Mouse (Mus musculus) embryonic fibroblast, embryonic 13.5 days (primary cell): Measurements from ENCODE around the gene Prep. TPM values are rescaled to one million over a fixed set of nuclear protein-coding genes. Genes with fewer than 3 reads are reported as not detected.

Experiments
- H3K27ac ChIP-seq: 2 replicates; pipeline ENCODE4 v1.5.1; 2012; ENCODE audit warnings: low read length, control low read depth, inconsistent platforms; ENCODE audit not compliant: insufficient read depth
- H3K4me1 ChIP-seq: 2 replicates; pipeline ENCODE4 v1.6.1; 2011; ENCODE audit warnings: low read length; ENCODE audit not compliant: control insufficient read depth, insufficient read depth
- H3K4me3 ChIP-seq: 2 replicates; pipeline ENCODE4 v1.5.1; 2011; ENCODE audit warnings: mild to moderate bottlenecking, control low read depth, low read length; ENCODE audit not compliant: insufficient read depth
- CTCF ChIP-seq: IDR thresholded peaks from 2 replicates; pipeline ENCODE4 v1.5.1; 2011; ENCODE audit warnings: mild to moderate bottlenecking, control low read depth, low read length, moderate library complexity, borderline replicate concordance; ENCODE audit not compliant: insufficient read depth
- POLR2A ChIP-seq: IDR thresholded peaks from 2 replicates; pipeline ENCODE4 v1.6.1; 2011; ENCODE audit warnings: low read depth, mild to moderate bottlenecking, control low read depth, low read length, moderate library complexity
- polyA plus RNA-seq: library from polyadenylated mRNA; stranded (reverse); fragments of >200 nt; gene quantifications from 2 replicates; pipeline ENCODE4 v1.2.4, GENCODE M21; 2011; ENCODE audit warnings: low read depth; ENCODE audit not compliant: missing spikeins, insufficient read length

The Prep gene
- polyA plus RNA-seq, 1 experiment: 25.0 TPM

DNA sequence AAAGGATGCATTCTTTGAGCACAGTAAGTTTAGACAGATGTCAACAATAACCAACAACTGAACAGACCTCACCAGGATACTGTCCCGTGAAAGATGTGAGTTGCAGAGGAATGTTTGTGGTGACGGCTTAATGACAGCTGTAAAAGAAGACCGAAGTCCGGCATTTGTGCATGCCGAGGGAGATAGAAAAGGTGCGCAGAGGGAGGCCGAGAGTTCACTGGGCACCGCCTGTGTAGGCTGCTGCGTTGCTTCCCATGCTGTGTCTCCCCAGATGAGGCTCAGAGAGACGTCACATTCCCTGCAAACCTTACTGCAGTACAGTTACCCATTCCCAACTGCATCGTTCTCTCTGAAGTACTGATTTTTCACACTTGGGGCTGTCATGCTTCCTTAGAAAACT, 45.9 kb downstream of the Prep start:
- TF ChIP-seq CTCF: no peak
- no peak overlapping the region for H3K4me3 ChIP-seq
- H3K4me1 ChIP-seq: no peaks in the 10 kb centered on the region
- no peak overlapping the region for H3K27ac ChIP-seq

GRCm38 (mm10) chr10:45114462-45114861, 47.5 kb downstream of the Prep start:
- H3K4me1 ChIP-seq: no peaks in the 10 kb centered on the region
- TF ChIP-seq CTCF (peak; percentile 59; the same call in 1 of the 2 replicates), POLR2A (no peak)
- H3K27ac ChIP-seq: no peak overlapping the region
- H3K4me3 ChIP-seq: no peak overlapping the region

DNA sequence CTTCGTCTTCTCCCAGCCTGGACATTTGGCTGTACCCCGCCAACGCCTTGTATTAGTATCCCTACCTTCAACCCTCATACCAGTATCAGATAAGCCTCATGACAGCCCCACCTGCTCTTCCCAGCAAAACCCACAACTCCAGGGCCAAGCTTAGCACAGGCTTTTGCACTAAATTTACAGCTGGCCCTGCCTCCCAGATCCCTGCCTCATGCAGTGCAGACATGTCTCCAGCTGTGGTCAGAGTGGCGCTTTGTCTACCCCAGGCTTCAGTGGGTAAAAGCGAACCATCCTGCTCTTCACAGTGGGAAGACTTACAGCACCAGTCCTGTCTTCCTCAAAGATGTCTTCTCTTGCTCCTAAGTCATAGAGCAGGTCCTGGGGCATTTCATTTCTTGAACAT, 49.8 kb downstream of the Prep start:
- TF ChIP-seq POLR2A (no peak), CTCF (no peak)
- no peak overlapping the region for H3K4me3 ChIP-seq
- H3K27ac ChIP-seq: no peak overlapping the region
- H3K4me1 ChIP-seq: no peaks in the 10 kb centered on the region

DNA sequence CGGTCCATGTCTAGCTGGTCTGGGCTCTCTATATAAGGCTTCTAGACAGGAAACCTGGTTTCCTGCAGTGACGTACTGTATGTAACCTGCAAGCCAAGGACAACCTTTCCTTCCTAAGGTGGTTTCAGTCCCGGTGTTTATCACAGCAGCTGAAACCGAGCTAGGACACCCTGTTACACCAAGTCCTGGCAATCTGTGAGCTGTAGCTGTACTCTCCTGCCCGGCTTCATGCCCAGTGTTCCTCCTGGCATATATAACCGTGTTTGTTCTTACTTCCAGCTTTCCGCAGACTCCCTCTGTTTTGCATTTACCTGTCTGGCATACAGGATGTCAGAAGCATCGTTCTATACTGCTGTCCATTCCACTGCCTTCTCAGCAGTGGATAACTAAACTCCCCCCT, 51.4 kb downstream of the Prep start:
- Histone ChIP-seq H3K4me1 (no peaks in the 10 kb centered on the region), H3K4me3 (no peak overlapping the region), H3K27ac (no peak overlapping the region)
- TF ChIP-seq POLR2A: no peak
- TF ChIP-seq CTCF: no peak

DNA sequence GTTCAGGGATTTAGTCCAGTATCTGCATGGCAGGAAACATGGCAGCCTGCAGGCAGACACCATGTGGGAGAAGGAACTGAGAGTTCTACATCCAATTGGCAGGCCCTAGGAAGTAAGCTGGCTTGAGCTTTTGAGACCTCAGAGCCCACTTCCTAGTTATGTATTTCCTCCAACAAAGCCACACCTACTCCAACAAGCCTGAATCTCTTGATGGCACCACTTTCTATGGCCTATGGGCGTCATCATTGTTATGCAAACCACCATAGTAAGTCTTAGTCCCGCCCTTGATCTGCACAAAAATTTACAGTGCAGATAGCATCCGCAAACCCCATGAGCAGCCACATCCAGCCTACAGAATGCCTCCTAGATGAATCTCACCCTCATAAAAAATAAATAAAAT, 54.6 kb downstream of the Prep start:
- Histone ChIP-seq H3K27ac (no peak overlapping the region), H3K4me3 (no peak overlapping the region)
- no peak for TF ChIP-seq CTCF
- TF ChIP-seq POLR2A: no peak

GRCm38 (mm10) chr10:45122476-45122875, 55.5 kb downstream of the Prep start:
- H3K27ac ChIP-seq: no peak overlapping the region

More for the DNA sequence above, 54.6 kb downstream of the Prep start:
- no peaks in the 10 kb centered on the region for H3K4me1 ChIP-seq

DNA sequence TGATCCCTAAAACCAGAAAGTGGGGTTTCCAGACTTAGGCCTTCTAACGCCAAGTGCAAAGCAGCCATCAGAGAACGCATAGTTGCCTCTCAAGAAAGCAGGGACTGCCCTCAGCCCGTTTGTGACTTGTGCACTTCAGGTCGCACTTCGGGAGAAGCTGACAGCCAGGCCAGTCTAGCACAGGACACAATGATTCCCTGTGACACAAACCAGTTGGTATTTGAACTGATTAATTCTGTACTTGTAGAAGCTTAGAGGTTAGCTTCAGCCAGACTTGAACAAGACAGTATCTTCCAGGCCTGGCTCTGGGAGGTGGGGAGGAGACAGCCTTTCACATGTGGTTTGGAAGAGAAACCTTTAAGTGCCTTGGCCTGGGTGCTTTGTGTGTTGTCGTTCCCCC, 56.0 kb downstream of the Prep start:
- Histone ChIP-seq H3K4me1 (no peaks in the 10 kb centered on the region), H3K27ac (no peak overlapping the region), H3K4me3 (no peak overlapping the region)
- TF ChIP-seq POLR2A (no peak), CTCF (no peak)

More at GRCm38 (mm10) chr10:45122476-45122875, 55.5 kb downstream of the Prep start:
- no peak for TF ChIP-seq POLR2A
- TF ChIP-seq CTCF: no peak
- Histone ChIP-seq H3K4me1 (no peaks in the 10 kb centered on the region), H3K4me3 (no peak overlapping the region)

DNA sequence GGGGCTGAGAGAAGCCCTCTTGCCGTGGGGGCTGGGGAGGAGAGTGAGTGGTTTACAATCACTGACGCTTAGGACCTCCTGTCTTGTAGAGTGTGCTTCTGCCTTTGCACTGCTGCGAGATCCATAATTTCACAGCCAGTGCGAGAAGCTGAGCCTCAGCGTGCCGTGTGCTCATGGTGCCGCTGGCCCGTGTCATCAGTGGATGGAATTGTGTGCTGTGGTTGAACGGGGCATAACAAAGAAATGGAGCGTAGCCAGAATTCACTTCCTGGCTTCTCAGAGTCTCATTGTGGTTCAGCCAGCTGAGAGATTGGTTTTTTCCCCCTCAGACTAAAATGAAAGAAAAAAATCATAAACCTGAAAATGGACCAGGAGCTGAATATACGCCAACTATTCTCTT, 62.1 kb downstream of the Prep start:
- no peak overlapping the region for H3K27ac ChIP-seq
- TF ChIP-seq CTCF (no peak), POLR2A (no peak)
- H3K4me3 ChIP-seq: no peak overlapping the region
- H3K4me1 ChIP-seq: no peaks in the 10 kb centered on the region

DNA sequence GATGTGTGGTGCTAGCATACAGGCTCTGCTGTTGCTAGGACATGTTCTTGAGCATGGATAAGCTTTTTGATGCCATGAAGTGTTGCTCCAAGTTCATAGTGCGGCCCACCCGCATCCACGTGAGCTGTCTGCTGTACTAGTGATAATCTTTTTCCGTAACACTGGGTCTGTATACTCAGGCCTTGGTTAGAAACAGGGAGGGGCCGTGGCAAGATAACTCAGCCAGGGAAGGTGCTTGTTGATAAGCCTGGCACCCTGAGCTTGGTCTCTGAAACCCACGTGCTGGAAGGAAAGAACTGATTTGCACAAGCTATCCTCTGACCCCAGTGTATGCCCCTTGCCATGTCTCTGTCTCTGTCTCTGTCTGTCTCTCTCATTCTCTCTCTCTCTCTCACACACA, 63.0 kb downstream of the Prep start:
- Histone ChIP-seq H3K27ac (no peak overlapping the region), H3K4me1 (no peaks in the 10 kb centered on the region), H3K4me3 (no peak overlapping the region)
- TF ChIP-seq POLR2A: no peak
- no peak for TF ChIP-seq CTCF

- Histone ChIP-seq H3K4me1 (no peaks in the 10 kb centered on the region), H3K4me3 (no peak overlapping the region), H3K27ac (no peak overlapping the region)
- TF ChIP-seq CTCF (peak; percentile 34; the same call in 1 of the 2 replicates), POLR2A (no peak)
Measured at GRCm38 (mm10) chr10:45132371-45132770, 65.4 kb downstream of the Prep start.

DNA sequence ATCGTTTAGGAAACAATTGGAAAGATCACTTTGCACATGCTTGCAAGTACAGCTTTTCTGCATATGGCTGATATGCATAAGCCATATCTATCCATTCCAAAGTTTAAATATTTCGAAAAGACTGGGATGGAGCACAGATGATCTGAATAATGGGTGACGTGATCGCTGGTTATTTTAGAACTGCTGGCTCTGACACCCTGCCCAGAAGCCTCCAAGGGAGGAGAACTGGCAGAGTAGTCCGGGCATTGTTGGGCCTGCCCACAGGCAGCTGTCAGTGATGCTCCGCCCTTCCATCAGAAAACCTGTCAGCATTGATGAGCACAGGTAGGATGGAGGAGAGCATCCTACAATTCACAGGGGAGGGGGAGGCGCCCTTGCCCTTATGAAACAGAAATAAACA, 69.8 kb downstream of the Prep start:
- Histone ChIP-seq H3K4me3 (no peak overlapping the region), H3K27ac (no peak overlapping the region), H3K4me1 (no peaks in the 10 kb centered on the region)
- TF ChIP-seq POLR2A (no peak), CTCF (no peak)
